Mouse (Mus musculus): ENCODE measurements around the gene Nepro. TPM values are rescaled to one million over a fixed set of nuclear protein-coding genes. Genes with fewer than 3 reads are reported as not detected.

The Nepro gene
- polyA plus RNA-seq, 1 experiment = 32.1 TPM

GRCm38 (mm10) chr16:44765555-44766319, 41.6 kb downstream of the Nepro start, which contains the start of gene Cd200r1:
Cd200r1 (plus strand) TSS chr16:44765736.
- Histone ChIP-seq H3K4me3 (ENCODE audit: low read depth, low read length) (no peak within 1 kb of the TSS), H3K9me3 (replicated peaks; ENCODE audit: control insufficient read depth, insufficient read depth, low read length, poor library complexity, severe bottlenecking) (no peaks in the 10 kb centered on the region), H3K4me1 (ENCODE audit: control insufficient read depth, insufficient read depth, low read length) (peaks cover 6% of the 10 kb centered on the region), H3K27me3 (ENCODE audit: control insufficient read depth, insufficient read depth, low read length, poor library complexity, severe bottlenecking) (no peaks in the 10 kb centered on the region; the same call in 1 of the 2 replicates), H3K27ac (ENCODE audit: insufficient read depth, low read length) (no peak within 1 kb of the TSS), H3K36me3 (ENCODE audit: control insufficient read depth, insufficient read depth, low read length, poor library complexity, severe bottlenecking) (no peaks in the 10 kb centered on the region), H3K9ac (ENCODE audit: low read depth, poor library complexity, severe bottlenecking) (no peak within 1 kb of the TSS)
- no peak for TF ChIP-seq EP300 (IDR thresholded peaks at IDR 0.05; ENCODE audit: insufficient read depth, low read depth, low read length)

- Histone ChIP-seq H3K36me3 (ENCODE audit: control insufficient read depth, insufficient read depth, low read length, poor library complexity, severe bottlenecking) (no peaks in the 10 kb centered on the region), H3K27ac (ENCODE audit: insufficient read depth, low read length) (no peak overlapping the region), H3K9ac (ENCODE audit: low read depth, poor library complexity, severe bottlenecking) (no peak overlapping the region), H3K9me3 (replicated peaks; ENCODE audit: control insufficient read depth, insufficient read depth, low read length, poor library complexity, severe bottlenecking) (no peaks in the 10 kb centered on the region), H3K4me3 (ENCODE audit: low read depth, low read length) (no peak overlapping the region), H3K4me1 (ENCODE audit: control insufficient read depth, insufficient read depth, low read length) (peaks cover 6% of the 10 kb centered on the region), H3K27me3 (ENCODE audit: control insufficient read depth, insufficient read depth, low read length, poor library complexity, severe bottlenecking) (no peaks in the 10 kb centered on the region; the same call in 1 of the 2 replicates)
- TF ChIP-seq EP300 (IDR thresholded peaks at IDR 0.05; ENCODE audit: insufficient read depth, low read depth, low read length) (no peak), POLR2A (IDR thresholded peaks at IDR 0.05; ENCODE audit: insufficient read depth, low read length) (no peak), CTCF (IDR thresholded peaks at IDR 0.05; ENCODE audit: low read depth, low read length) (no peak)
These were observed 42.3 kb downstream of the Nepro start for GRCm38 (mm10) chr16:44766320-44766892.

- H3K4me3 ChIP-seq (ENCODE audit: low read depth, low read length) = no peak overlapping the region
- H3K27me3 ChIP-seq (ENCODE audit: control insufficient read depth, insufficient read depth, low read length, poor library complexity, severe bottlenecking) = no peaks in the 10 kb centered on the region; the same call in 1 of the 2 replicates
- no peaks in the 10 kb centered on the region for H3K36me3 ChIP-seq (ENCODE audit: control insufficient read depth, insufficient read depth, low read length, poor library complexity, severe bottlenecking)
- H3K27ac ChIP-seq (ENCODE audit: insufficient read depth, low read length) = no peak overlapping the region
- no peak for TF ChIP-seq CTCF (IDR thresholded peaks at IDR 0.05; ENCODE audit: low read depth, low read length)
- TF ChIP-seq POLR2A (IDR thresholded peaks at IDR 0.05; ENCODE audit: insufficient read depth, low read length) = no peak
- H3K9ac ChIP-seq (ENCODE audit: low read depth, poor library complexity, severe bottlenecking) = no peak overlapping the region
- H3K9me3 ChIP-seq (replicated peaks; ENCODE audit: control insufficient read depth, insufficient read depth, low read length, poor library complexity, severe bottlenecking) = no peaks in the 10 kb centered on the region
- peaks cover 6% of the 10 kb centered on the region for H3K4me1 ChIP-seq (ENCODE audit: control insufficient read depth, insufficient read depth, low read length)
These were observed 43.4 kb downstream of the Nepro start for GRCm38 (mm10) chr16:44767506-44767905.

- H3K4me1 ChIP-seq (ENCODE audit: control insufficient read depth, insufficient read depth, low read length) = peaks cover 6% of the 10 kb centered on the region
- no peaks in the 10 kb centered on the region; the same call in 1 of the 2 replicates for H3K27me3 ChIP-seq (ENCODE audit: control insufficient read depth, insufficient read depth, low read length, poor library complexity, severe bottlenecking)
- H3K36me3 ChIP-seq (ENCODE audit: control insufficient read depth, insufficient read depth, low read length, poor library complexity, severe bottlenecking) = no peaks in the 10 kb centered on the region
- TF ChIP-seq POLR2A (IDR thresholded peaks at IDR 0.05; ENCODE audit: insufficient read depth, low read length) (no peak), CTCF (IDR thresholded peaks at IDR 0.05; ENCODE audit: low read depth, low read length) (no peak), EP300 (IDR thresholded peaks at IDR 0.05; ENCODE audit: insufficient read depth, low read depth, low read length) (no peak)
- H3K27ac ChIP-seq (ENCODE audit: insufficient read depth, low read length) = no peak overlapping the region
- no peak overlapping the region for H3K9ac ChIP-seq (ENCODE audit: low read depth, poor library complexity, severe bottlenecking)
- no peak overlapping the region for H3K4me3 ChIP-seq (ENCODE audit: low read depth, low read length)
- H3K9me3 ChIP-seq (replicated peaks; ENCODE audit: control insufficient read depth, insufficient read depth, low read length, poor library complexity, severe bottlenecking) = no peaks in the 10 kb centered on the region
These were observed 43.9 kb downstream of the Nepro start for GRCm38 (mm10) chr16:44767967-44768366.

GRCm38 (mm10) chr16:44772577-44772976, 48.5 kb downstream of the Nepro start:
- TF ChIP-seq EP300 (IDR thresholded peaks at IDR 0.05; ENCODE audit: insufficient read depth, low read depth, low read length) = no peak
- no peak for TF ChIP-seq POLR2A (IDR thresholded peaks at IDR 0.05; ENCODE audit: insufficient read depth, low read length)
- TF ChIP-seq CTCF (IDR thresholded peaks at IDR 0.05; ENCODE audit: low read depth, low read length) = no peak
- H3K9ac ChIP-seq (ENCODE audit: low read depth, poor library complexity, severe bottlenecking) = no peak overlapping the region
- no peaks in the 10 kb centered on the region for H3K36me3 ChIP-seq (ENCODE audit: control insufficient read depth, insufficient read depth, low read length, poor library complexity, severe bottlenecking)
- H3K27me3 ChIP-seq (ENCODE audit: control insufficient read depth, insufficient read depth, low read length, poor library complexity, severe bottlenecking) = no peaks in the 10 kb centered on the region
- no peak overlapping the region for H3K4me3 ChIP-seq (ENCODE audit: low read depth, low read length)
- H3K9me3 ChIP-seq (replicated peaks; ENCODE audit: control insufficient read depth, insufficient read depth, low read length, poor library complexity, severe bottlenecking) = no peaks in the 10 kb centered on the region
- H3K27ac ChIP-seq (ENCODE audit: insufficient read depth, low read length) = no peak overlapping the region
- no peaks in the 10 kb centered on the region for H3K4me1 ChIP-seq (ENCODE audit: control insufficient read depth, insufficient read depth, low read length)

- Histone ChIP-seq H3K9ac (ENCODE audit: low read depth, poor library complexity, severe bottlenecking) (no peak overlapping the region), H3K27me3 (ENCODE audit: control insufficient read depth, insufficient read depth, low read length, poor library complexity, severe bottlenecking) (no peaks in the 10 kb centered on the region), H3K4me1 (ENCODE audit: control insufficient read depth, insufficient read depth, low read length) (no peaks in the 10 kb centered on the region), H3K36me3 (ENCODE audit: control insufficient read depth, insufficient read depth, low read length, poor library complexity, severe bottlenecking) (no peaks in the 10 kb centered on the region), H3K4me3 (ENCODE audit: low read depth, low read length) (no peak overlapping the region), H3K27ac (ENCODE audit: insufficient read depth, low read length) (no peak overlapping the region), H3K9me3 (replicated peaks; ENCODE audit: control insufficient read depth, insufficient read depth, low read length, poor library complexity, severe bottlenecking) (no peaks in the 10 kb centered on the region)
- no peak for TF ChIP-seq EP300 (IDR thresholded peaks at IDR 0.05; ENCODE audit: insufficient read depth, low read depth, low read length)
- TF ChIP-seq CTCF (IDR thresholded peaks at IDR 0.05; ENCODE audit: low read depth, low read length) = no peak
These were observed 49.6 kb downstream of the Nepro start for GRCm38 (mm10) chr16:44773673-44774072.
